Mouse (Mus musculus): Measurements from ENCODE around the gene Snx21.

The Snx21 gene

DNA sequence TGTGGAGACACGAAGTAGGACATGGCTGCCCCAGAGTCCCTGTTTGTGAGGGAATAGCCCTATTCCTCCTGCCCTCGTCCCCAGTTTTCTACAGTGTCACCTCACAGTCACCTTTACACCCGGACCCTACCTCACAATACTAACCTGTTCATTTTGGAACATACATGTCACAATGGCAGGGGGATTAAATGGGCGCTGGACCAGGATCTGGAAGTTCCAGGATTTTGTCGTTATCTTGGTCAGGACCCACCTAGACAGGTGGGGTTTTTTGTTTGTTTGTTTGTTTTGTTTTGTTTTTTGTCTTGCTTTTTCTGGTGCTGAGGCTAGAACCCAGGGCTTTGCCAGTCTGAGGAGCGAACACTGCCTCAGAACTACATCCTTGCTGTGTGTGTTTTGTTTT, 42.8 kb downstream of the Snx21 start, which contains the start of gene Spata25:
TSS of gene Spata25 (minus strand) at position 101 of the 400 bp plus-strand sequence.
- no peak for DNase-seq (ENCODE audit: low spot score in 2 of 2)

GRCm38 (mm10) chr2:164829090-164829489, 43.5 kb downstream of the Snx21 start:
- no peak for DNase-seq (ENCODE audit: low spot score in 2 of 2)

DNA sequence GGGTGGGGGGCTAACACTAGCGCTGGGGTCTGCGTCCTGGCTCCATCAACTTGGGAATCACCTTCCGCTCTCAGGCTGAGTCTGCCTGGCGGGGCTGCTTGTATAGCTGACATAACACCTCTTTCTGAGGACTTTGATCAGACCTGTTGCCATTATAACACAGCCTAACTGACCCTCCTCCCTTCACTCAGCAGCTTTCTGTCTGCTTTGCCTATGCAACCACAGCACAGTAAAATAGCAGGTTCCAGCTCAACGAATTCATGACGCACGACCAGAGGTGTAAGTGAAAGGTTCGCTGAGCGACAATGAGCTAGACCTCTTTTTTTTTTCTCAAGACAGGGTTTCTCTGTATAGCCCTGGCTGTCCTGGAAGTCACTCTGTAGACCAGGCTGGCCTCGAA, 45.4 kb downstream of the Snx21 start:
- DNase-seq (ENCODE audit: low spot score in 2 of 2), result no peak

DNA sequence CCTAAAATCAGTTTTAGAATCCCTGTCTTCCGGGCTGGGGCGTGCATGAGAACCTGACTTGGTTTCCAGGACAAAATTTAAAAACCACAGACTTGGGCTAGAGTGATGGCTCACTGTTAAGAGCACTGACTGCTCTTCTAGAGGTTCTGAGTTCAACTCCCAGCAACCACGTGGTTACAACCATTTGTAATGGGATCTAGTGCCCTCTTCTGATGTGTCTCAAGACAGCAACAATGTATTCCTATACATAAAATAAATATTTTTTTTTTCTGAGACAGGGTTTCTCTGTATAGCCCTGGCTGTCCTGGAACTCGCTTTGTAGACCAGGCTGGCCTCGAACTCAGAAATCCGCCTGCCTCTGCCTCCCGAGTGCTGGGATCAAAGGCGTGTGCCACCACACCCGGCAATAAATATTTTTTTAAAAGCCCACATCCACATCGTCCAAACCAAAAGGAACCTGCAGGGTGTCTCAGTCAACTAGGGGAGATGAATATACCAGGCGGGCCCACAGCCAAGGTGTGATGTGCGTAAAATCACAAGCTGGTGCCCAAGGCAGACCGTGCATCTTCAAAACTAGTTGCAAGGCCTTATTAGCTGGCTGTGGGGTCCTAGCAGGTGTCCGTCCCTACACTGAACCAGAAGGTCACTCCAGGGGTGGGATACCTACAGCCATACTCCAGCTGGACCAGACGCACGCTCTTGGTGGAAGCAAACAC, 46.6 kb downstream of the Snx21 start:
- no peak for DNase-seq (ENCODE audit: low spot score in 2 of 2)

DNA sequence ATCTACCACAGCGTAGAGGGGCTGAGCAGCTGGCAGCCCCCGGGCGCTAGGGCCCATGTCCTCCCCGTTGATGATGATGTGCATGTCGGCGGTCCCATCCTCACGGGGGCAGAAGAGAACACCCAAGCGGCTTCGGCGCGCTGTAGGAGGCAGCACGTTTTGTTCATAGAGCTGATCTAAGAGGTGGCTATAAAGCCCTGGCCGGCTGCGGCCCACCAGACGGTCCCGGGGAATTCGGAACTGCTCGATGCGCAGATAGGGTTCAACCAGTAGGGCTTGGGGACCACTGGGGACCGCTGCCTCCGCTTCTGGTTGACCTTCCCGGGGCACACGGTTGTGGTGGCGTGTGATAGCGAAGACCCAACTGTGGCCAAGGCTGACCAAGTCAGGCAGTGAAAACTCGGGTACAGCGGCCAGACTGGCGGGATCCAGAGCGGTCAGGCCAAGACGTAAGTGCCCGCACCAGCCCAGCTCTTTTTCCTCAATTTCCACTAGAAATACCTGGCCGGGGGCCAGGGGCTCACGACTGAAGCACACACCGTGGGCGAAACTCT, 47.2 kb downstream of the Snx21 start, which contains the start of gene Ctsa:
TSS of gene Ctsa (plus strand) at position 126 of the 554 bp plus-strand sequence.
- peak; percentile 71 to 80 for DNase-seq (ENCODE audit: low spot score in 2 of 2)

- peak; percentile 86 to 93 for DNase-seq (ENCODE audit: low spot score in 2 of 2)
Measured at GRCm38 (mm10) chr2:164833314-164833959, 47.8 kb downstream of the Snx21 start, which contains the start of gene Neurl2. Neurl2 (minus strand) TSS chr2:164833456.

GRCm38 (mm10) chr2:164834531-164834930, 48.9 kb downstream of the Snx21 start:
- no peak for DNase-seq (ENCODE audit: low spot score in 2 of 2)

DNA sequence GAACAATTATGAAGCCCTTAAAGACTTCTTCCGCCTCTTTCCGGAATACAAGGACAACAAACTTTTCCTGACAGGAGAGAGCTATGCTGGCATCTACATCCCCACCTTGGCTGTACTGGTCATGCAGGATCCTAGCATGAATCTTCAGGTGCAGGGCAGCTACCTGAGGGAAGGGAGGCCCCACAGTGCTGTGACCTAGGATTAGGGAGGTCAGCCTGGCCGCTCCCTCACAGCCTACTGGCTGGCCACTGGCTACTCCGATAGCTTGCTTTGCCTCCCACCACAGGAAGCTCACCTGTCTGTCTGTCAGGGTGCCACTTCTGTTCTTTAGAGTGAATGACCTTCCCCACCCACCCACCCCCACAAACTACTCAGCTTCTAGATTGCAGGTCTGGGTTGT, 49.5 kb downstream of the Snx21 start:
- no peak for DNase-seq (ENCODE audit: low spot score in 2 of 2)

Data from urinary bladder, postnatal 4 days (tissue).